Mouse (Mus musculus) left cerebral cortex, adult 2 months (tissue): ENCODE results near the gene Tfg. TPM values are rescaled to one million over a fixed set of nuclear protein-coding genes. Genes with fewer than 3 reads are reported as not detected.
A peak's percentile ranks its signal among the peaks of the same experiment; 100 is the strongest.

ENCODE experiments used
- DNase-seq, 2 experiments: peaks; one replicate each; pipeline ENCODE4 v3.0.0; 2021 to 2022; ENCODE audit warnings: low spot score in 2 of 2, mixed read lengths in 1 of 2; ENCODE audit errors: extremely low spot score in 1 of 2
- H3K27ac ChIP-seq: fragments of 200-600 bp; 2 replicates; pipeline ENCODE4 v1.8.1; 2022
- H3K4me3 ChIP-seq: fragments of 200-600 bp; 2 replicates; pipeline ENCODE4 v1.8.1; 2022
- CTCF ChIP-seq: fragments of 200-600 bp; IDR thresholded peaks from 2 replicates; pipeline ENCODE4 v1.8.1; 2022; ENCODE audit warnings: antibody characterized with exemption, mild to moderate bottlenecking, moderate library complexity
- intact Hi-C: fragments of 180-260 bp; cut with DNase I; formaldehyde crosslinking; loops from one replicate; pipeline ENCODE4 v1.15.1; 2025
- total RNA-seq, 2 experiments: library from RNA; stranded (reverse); gene quantifications; 2 replicates each; pipeline ENCODE4 v1.2.3; 2021

Tfg gene
- total RNA-seq, 2 experiments from 2014 or later = 50.0 to 55.7 TPM

DNA sequence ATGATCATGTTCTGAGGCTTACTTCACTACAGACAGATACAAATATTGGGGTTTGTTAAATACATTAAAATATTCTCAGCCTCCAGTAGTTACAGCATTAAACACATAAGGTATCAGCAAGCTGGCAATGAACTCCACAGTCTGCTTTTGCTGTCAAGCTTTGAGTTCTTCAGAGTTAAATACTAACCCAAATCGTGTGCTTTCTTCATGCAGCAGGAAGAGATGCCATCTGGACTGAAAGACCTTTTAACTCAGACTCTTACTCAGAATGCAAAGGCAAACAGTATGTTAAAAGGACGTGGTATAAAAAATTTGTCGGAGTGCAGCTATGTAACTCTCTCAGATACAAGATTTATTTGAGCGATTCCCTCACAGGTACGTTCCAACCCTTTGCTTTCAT lies 30.5 kb downstream of the Tfg start:
- intact Hi-C loops = no loop called here
- H3K4me3 ChIP-seq = no peak overlapping the region
- H3K27ac ChIP-seq = no peak overlapping the region
- no peak for TF ChIP-seq CTCF
- DNase-seq = no peak

DNA sequence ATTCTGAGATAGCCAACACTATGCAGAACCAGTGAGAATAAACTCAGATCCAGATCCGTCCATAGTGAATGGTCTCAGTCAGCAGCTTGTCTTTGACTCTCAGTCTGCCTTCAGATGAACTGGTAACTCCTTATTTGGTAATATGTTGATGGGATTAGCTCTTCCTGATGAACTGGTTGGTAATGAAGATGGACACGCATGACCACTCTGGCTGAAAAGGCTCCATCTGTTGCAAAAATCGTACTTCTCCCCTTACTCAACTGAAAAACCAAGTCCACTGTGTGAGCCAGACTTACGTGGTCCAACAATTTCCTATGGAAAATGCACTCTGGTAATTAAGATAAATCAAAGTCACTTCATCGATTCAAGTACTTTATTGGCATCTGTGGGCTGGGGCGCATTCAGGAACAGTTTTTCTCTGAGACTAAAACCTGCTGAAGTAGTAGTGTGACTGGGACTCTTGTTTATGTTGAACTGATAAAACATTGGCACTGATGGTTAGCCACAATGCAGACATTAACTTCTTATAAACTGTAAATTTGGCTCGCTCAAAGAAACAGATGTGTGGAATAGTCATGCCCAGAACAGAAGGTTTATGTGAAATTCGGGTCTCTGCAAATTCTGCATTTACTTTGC lies 36.1 kb downstream of the Tfg start:
- no peak for DNase-seq
- no peak for TF ChIP-seq CTCF
- Histone ChIP-seq H3K27ac (no peak overlapping the region), H3K4me3 (no peak overlapping the region)
- intact Hi-C loops = no loop called here

DNA sequence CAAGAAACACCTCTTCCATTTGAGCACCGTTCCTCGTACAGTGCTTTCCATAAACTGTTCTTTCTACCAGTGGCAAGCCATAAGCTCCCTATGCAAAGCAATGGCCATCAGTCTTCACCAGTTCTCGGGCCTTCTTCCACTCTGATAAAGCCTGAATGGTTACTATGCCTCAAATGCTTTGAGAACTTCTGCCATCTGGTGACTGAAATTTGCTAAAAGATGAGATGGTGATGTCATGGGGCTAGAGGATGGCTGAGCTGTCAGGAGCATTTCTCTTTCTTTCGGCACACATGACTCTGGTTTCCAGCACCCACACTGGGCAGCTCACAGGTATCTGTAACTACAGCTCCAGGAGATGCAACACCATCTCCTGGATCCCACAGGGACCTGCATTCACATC lies 40.1 kb downstream of the Tfg start:
- H3K4me3 ChIP-seq = no peak overlapping the region
- peak; percentile 48 for TF ChIP-seq CTCF
- intact Hi-C loops = loop anchor here (2.0 to 5.0 kb wide), 4 partner anchors 155 to 505 kb away; no protein-coding TSS in a partner anchor
- DNase-seq = peak; percentile 17 to 25
- H3K27ac ChIP-seq = no peak overlapping the region

DNA sequence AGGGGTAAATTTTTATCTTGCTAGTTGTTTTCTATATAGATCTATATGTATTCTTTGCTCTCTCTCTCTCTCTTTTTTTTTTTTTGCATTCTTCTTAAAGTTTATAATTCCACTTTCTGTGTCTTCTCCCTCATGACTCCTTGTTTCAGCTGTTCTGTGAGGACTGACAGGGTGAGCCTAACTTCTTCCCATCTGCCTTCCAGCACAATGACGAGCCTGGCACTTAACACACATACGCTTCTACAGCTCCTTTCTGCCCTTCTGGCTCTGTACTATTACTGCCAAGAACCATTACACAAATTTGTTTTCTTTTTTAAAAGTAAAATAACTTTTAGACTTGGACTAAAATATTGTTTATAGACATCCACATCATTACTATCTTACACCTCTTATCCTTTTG lies 43.8 kb downstream of the Tfg start:
- intact Hi-C loops = no loop called here
- H3K4me3 ChIP-seq = no peak overlapping the region
- TF ChIP-seq CTCF = no peak
- no peak overlapping the region for H3K27ac ChIP-seq
- no peak for DNase-seq

DNA sequence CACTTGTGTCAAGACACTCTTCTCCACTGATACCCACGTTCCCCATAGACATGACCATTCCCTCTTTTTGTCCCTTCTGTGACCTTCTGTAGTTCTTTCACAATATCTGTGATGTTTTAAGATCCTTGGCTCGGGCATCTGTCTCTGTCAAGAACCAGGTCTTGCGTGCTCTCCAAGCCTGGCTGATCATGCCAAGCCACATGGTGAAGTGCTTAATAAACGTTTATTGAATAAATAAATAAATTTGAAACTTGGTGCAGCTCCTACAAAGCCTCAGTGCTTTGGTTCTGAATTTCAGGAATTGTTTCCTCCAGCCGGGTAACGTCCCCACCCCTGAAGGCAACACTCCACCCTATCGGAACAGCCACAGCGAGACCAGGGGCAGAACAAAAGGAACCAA lies 46.3 kb downstream of the Tfg start:
- no peak for TF ChIP-seq CTCF
- intact Hi-C loops = no loop called here

DNA sequence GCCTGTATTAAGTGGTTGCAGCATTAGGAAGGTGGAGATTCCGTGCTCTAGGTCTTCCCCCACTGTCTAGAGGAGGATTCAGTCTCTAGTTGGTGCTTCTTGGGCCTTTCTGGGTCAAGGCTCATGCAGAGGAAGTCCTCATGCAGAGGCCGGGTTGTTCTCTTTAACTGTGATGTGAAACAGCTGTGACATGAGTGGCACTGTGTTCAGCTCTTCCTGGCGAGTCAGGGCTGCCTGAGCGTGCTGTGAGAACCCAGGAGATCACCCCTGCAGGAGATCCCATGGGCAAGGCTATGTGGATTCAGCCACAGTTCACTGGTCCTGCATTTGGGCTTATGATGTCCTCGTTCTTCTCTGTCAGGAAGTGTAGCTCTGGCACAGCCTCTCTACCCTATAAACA lies 47.7 kb downstream of the Tfg start:
- intact Hi-C loops = no loop called here
- H3K27ac ChIP-seq = no peak overlapping the region
- TF ChIP-seq CTCF = no peak
- no peak for DNase-seq
- H3K4me3 ChIP-seq = no peak overlapping the region

More for the DNA sequence above, 46.3 kb downstream of the Tfg start:
- DNase-seq = no peak
- H3K4me3 ChIP-seq = no peak overlapping the region
- no peak overlapping the region for H3K27ac ChIP-seq

DNA sequence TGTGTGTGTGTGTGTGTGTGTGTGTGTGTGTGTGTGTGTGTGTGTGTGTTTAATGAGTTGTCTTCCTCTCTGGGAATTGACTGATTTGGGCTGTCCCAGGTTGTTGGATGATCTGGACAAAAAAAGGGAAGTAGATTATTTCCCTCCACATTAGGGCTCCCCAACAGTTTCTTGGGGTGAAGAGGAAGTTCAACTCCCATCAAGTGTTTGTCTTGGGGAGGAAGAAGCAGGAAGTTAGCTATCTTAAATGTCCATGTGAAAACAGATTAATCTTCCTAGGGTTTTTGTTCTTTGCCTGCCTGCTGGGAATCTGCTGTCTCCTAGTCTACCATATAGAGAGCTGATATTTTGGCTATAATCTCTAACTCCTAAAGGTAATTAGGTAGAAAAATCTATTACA lies 58.4 kb downstream of the Tfg start:
- DNase-seq = no peak
- intact Hi-C loops = no loop called here
- H3K4me3 ChIP-seq = no peak overlapping the region
- TF ChIP-seq CTCF = no peak
- H3K27ac ChIP-seq = no peak overlapping the region

DNA sequence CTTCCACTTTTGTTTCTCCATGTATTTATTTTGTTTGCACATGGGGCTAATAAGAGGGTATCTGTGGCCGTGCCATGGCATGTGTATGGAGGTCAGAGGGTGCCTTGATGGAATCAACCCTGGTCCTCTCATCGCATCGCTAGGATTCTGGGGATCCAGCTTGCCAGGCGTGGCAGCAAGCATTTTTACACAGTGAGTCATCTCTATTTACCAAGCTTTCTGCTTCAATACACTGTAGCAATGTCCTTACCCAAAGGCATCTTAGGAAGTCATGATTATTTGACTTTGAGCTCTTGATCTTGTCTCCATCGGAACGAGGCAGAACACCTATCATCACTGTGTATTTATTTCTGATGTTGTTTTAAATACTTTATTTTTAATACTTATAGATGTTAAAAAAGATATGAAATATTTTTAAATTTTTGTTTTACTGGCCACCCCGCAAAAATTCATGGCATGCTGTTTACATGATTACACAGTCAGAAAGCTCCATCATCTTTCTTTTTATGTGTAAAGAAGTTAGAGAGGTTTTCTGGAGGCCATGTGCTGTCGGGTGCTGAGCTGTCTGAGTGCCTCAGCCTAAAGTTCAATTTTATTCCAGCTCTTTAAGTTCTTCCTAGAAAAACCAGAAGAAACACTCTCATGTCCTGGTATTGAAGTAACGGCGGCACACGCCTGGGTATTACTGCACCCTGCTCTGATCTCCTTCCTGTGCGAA lies 61.9 kb downstream of the Tfg start:
- no peak for DNase-seq
- intact Hi-C loops = no loop called here
- no peak for TF ChIP-seq CTCF
- Histone ChIP-seq H3K4me3 (no peak overlapping the region), H3K27ac (no peak overlapping the region)

DNA sequence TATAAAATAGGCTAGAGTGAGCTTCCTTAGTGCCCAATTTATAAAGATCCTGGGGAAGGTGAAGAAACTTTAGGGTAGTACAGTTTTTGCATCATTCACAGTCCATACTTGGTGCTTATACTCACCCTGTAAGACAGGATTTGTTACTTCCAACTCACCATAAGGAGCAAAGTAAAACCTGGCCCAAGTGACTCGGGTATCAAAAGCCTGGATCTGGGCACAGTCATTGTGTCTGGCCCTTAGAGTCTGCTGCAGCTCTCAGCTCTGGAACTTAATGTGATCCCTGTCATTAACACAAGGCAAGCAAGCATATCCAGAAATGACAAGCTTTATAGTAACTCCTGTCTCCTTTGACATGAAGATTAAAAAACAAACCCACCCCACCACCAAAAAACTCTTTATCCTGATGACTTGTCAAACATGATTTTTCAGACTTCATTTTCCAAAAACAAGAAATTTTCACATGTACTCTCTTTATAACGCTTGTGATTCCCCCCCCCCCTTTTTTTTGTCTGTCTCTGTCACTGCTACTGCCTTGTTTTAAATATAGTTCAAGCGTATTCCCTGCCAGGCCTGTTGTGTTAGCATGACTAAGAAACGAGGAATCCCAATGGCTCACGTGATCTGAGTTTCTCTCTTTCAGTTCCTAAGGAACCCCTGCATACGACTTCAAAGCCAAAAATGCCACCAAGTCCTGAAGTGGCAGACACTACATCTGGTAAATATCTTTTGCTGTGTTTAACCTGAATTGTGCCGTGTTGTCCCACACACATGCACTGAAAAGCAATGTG lies 70.7 kb downstream of the Tfg start:
- no peak overlapping the region for H3K4me3 ChIP-seq
- no peak overlapping the region for H3K27ac ChIP-seq
- DNase-seq = no peak
- no peak for TF ChIP-seq CTCF
- intact Hi-C loops = no loop called here

DNA sequence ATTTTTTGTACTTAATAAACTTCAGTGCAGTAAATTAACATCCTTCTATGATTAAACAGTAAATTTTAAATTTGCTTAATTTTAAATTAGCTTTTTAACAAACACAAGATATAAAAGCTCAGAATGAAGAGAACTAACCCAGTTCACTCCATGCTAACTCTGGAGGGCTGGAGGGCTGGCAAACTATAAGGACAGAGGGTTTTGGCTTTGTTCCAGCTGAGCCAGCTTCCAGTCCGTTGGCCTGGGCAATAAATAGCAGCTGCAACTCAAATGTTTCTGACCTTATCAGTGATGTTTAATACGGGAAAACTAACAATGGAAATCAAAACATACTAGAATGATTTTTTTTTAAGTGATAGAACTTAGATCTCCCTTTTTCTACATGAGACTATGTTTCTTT lies 72.0 kb downstream of the Tfg start:
- intact Hi-C loops = no loop called here
- DNase-seq = no peak
- Histone ChIP-seq H3K27ac (no peak overlapping the region), H3K4me3 (no peak overlapping the region)
- no peak for TF ChIP-seq CTCF

Other genes starting within 250 kb of the Tfg start
- gene Abi3bp, start 239.6 kb downstream of the Tfg start, total RNA-seq = 10 to 100 TPM; 10.3 to 20.0 TPM
- not detected for gene Adgrg7, start 78.4 kb upstream of the Tfg start, total RNA-seq
- gene Tmem45a, start 168.7 kb upstream of the Tfg start, total RNA-seq = 1 to 10 TPM; 1.3 to 1.4 TPM
- 1 to 10 TPM; 2.6 to 3.4 TPM for gene Lnp1, start 210.6 kb upstream of the Tfg start, total RNA-seq